Mouse (Mus musculus) CH12.LX (cell line): ENCODE results near the gene Hrg.

Experiments
- CTCF ChIP-seq, 2 experiments: IDR thresholded peaks in 1 of 2; conservative IDR thresholded peaks in 1 of 2; 2 replicates each; pipeline ENCODE4 v1.5.1; 2011 to 2012; ENCODE audit warnings: low read depth in 2 of 2, low read length in 2 of 2, improper control_type of control experiment in 1 of 2, inconsistent platforms in 1 of 2, mild to moderate bottlenecking in 1 of 2, moderate library complexity in 1 of 2
- E2F4 ChIP-seq: IDR thresholded peaks from 2 replicates; pipeline ENCODE4 v1.6.1; 2011; ENCODE audit warnings: low read depth, low read length, improper control_type of control experiment; ENCODE audit not compliant: insufficient replicate concordance
- EP300 ChIP-seq: IDR thresholded peaks from 2 replicates; pipeline ENCODE4 v1.6.1; 2011; ENCODE audit warnings: low read length, improper control_type of control experiment
- ETS1 ChIP-seq: conservative IDR thresholded peaks from 2 replicates; pipeline ENCODE4 v1.6.1; 2012; ENCODE audit warnings: low read depth, mild to moderate bottlenecking, inconsistent platforms, low read length, improper control_type of control experiment, moderate library complexity
- MAFK ChIP-seq: IDR thresholded peaks from 2 replicates; pipeline ENCODE4 v1.6.1; 2011; ENCODE audit warnings: low read length, improper control_type of control experiment; ENCODE audit not compliant: insufficient replicate concordance
- RCOR1 ChIP-seq: conservative IDR thresholded peaks from 2 replicates; pipeline ENCODE4 v1.6.1; 2012; ENCODE audit warnings: low read depth, mild to moderate bottlenecking, inconsistent platforms, low read length, improper control_type of control experiment
- TCF12 ChIP-seq: IDR thresholded peaks from 2 replicates; pipeline ENCODE4 v1.6.1; 2014; ENCODE audit warnings: low read depth, mild to moderate bottlenecking, inconsistent platforms, low read length, improper control_type of control experiment
- USF2 ChIP-seq: conservative IDR thresholded peaks from 2 replicates; pipeline ENCODE4 v1.6.1; 2011; ENCODE audit warnings: low read depth, low read length, improper control_type of control experiment
- ZC3H11A ChIP-seq: IDR thresholded peaks from 2 replicates; pipeline ENCODE4 v1.6.1; 2012; ENCODE audit warnings: low read depth, mild to moderate bottlenecking, inconsistent platforms, low read length, improper control_type of control experiment

DNA sequence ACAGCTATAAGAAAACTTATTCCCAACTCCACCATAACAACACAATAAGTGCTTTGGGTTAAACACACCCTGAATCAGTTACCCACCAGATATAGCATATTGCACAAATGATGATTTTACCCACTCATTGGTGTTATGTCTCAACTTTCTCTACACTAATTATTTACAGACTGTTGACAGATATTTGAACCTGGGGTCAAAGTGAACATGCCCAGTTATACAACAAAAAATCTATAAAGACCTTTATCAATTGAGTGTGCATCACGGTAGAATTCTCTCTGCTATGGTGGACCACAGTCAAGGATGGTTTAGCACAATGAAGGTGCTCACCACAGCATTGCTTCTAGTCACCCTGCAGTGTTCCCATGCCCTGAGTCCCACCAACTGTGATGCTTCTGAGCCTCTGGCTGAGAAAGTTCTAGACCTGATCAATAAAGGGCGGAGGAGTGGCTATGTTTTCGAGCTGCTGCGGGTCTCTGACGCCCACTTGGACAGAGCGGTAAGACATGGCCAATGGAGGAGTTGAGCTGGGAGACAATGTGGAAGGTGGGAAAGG, at the start of gene Hrg:
- no peak for TF ChIP-seq RCOR1
- no peak for TF ChIP-seq E2F4
- no peak for TF ChIP-seq USF2
- TF ChIP-seq ETS1 = no peak
- TF ChIP-seq CTCF (conservative IDR thresholded peaks at IDR 0.05 in 1 of 2, IDR thresholded peaks at IDR 0.05 in 1 of 2; ENCODE audit: low read depth in 2 of 2, low read length in 2 of 2) = no peak
- no peak for TF ChIP-seq TCF12
- no peak for TF ChIP-seq EP300
- no peak for TF ChIP-seq ZC3H11A
- TF ChIP-seq MAFK = no peak
